Mouse (Mus musculus) limb, embryonic 10.5 days (tissue): ENCODE results near the gene Hoxc10. TPM values are rescaled to one million over a fixed set of nuclear protein-coding genes. Genes with fewer than 3 reads are reported as not detected.

ENCODE experiments used
- DNase-seq: peaks from one replicate; pipeline ENCODE4 v3.0.0-alpha.2; 2017; ENCODE audit warnings: low spot score
- H3K27ac ChIP-seq: fragments of 300-500 bp; sonication (generic); 2 replicates; pipeline ENCODE4 v1.5.1; 2016; ENCODE audit warnings: mild to moderate bottlenecking
- H3K27me3 ChIP-seq: fragments of 300-500 bp; sonication (generic); 2 replicates; pipeline ENCODE4 v1.6.1; 2016; ENCODE audit warnings: low read depth, mild to moderate bottlenecking; ENCODE audit not compliant: poor library complexity, severe bottlenecking
- H3K36me3 ChIP-seq: fragments of 300-500 bp; sonication (generic); 2 replicates; pipeline ENCODE4 v1.6.1; 2016; ENCODE audit warnings: mild to moderate bottlenecking, moderate library complexity
- H3K4me1 ChIP-seq: fragments of 300-500 bp; sonication (generic); 2 replicates; pipeline ENCODE4 v1.6.1; 2016
- H3K4me3 ChIP-seq: fragments of 300-500 bp; sonication (generic); 2 replicates; pipeline ENCODE4 v1.5.1; 2016; ENCODE audit warnings: mild to moderate bottlenecking, moderate library complexity
- H3K9me3 ChIP-seq: fragments of 300-500 bp; sonication (generic); replicated peaks from 2 replicates; pipeline ENCODE4 v1.6.1; 2016; ENCODE audit warnings: mild to moderate bottlenecking
- WGBS: fragments of 180-500 bp; shearing (Covaris S2); methylation state at CpG from one replicate; pipeline ENCODE4 v1.1.7; 2016; 5-methylcytosine and 5-hydroxymethylcytosine counted together
- polyA plus RNA-seq: library from polyadenylated mRNA; unstranded; fragments of >200 nt; fragmentation: Nextera tagmentation; extraction: Ambion mirVana; gene quantifications from 2 replicates; pipeline ENCODE4 v1.2.1, GENCODE M21; 2016

Hoxc10 gene
- 21.4 and 51.4 TPM in 2 replicates for polyA plus RNA-seq

- peak within 1 kb of the TSS; percentile 93 for H3K27ac ChIP-seq
- WGBS = 3% methylated on average over 27 of the region's 27 CpGs
- H3K27me3 ChIP-seq = peaks cover 100% of the 10 kb centered on the region
- peaks cover 38% of the 10 kb centered on the region for H3K4me1 ChIP-seq
- no peaks in the 10 kb centered on the region for H3K9me3 ChIP-seq
- no peaks in the 10 kb centered on the region for H3K36me3 ChIP-seq
- peak within 1 kb of the TSS; percentile 58 for H3K4me3 ChIP-seq
- DNase-seq = peak; percentile 66
These were observed at the start of gene Hoxc10 for GRCm38 (mm10) chr15:102966776-102967311. Hoxc10 (plus strand) TSS chr15:102966796.

GRCm38 (mm10) chr15:102917972-102918572 lies 48.5 kb upstream of the Hoxc10 start:
- H3K9me3 ChIP-seq = no peaks in the 10 kb centered on the region
- no peaks in the 10 kb centered on the region for H3K36me3 ChIP-seq
- H3K27me3 ChIP-seq = peaks cover 100% of the 10 kb centered on the region
- H3K27ac ChIP-seq = no peak overlapping the region
- H3K4me1 ChIP-seq = peaks cover 17% of the 10 kb centered on the region
- peak; percentile 47 for DNase-seq
- under 1% methylated on average over 20 of the region's 20 CpGs for WGBS
- H3K4me3 ChIP-seq = no peak overlapping the region

GRCm38 (mm10) chr15:102918611-102919265 lies 47.9 kb upstream of the Hoxc10 start:
- Histone ChIP-seq H3K36me3 (no peaks in the 10 kb centered on the region), H3K9me3 (no peaks in the 10 kb centered on the region), H3K4me1 (peaks cover 17% of the 10 kb centered on the region), H3K27ac (no peak overlapping the region), H3K4me3 (no peak overlapping the region), H3K27me3 (peaks cover 100% of the 10 kb centered on the region)
- DNase-seq = peak; percentile 55
- WGBS = 2% methylated on average over 7 of the region's 7 CpGs

- H3K4me1 ChIP-seq = peaks cover 17% of the 10 kb centered on the region
- no peak overlapping the region for H3K27ac ChIP-seq
- WGBS = 4% methylated on average over 12 of the region's 12 CpGs
- H3K36me3 ChIP-seq = no peaks in the 10 kb centered on the region
- no peaks in the 10 kb centered on the region for H3K9me3 ChIP-seq
- DNase-seq = peak; percentile 48
- H3K27me3 ChIP-seq = peaks cover 100% of the 10 kb centered on the region
- H3K4me3 ChIP-seq = no peak overlapping the region
These were observed 47.0 kb upstream of the Hoxc10 start for GRCm38 (mm10) chr15:102919336-102920180.

- peak; percentile 89 for DNase-seq
- Histone ChIP-seq H3K27ac (no peak overlapping the region), H3K4me1 (peaks cover 17% of the 10 kb centered on the region), H3K36me3 (no peaks in the 10 kb centered on the region), H3K9me3 (no peaks in the 10 kb centered on the region), H3K4me3 (peak overlapping the region; percentile 41), H3K27me3 (peaks cover 100% of the 10 kb centered on the region)
- WGBS = under 1% methylated on average over 17 of the region's 20 CpGs
These were observed 46.0 kb upstream of the Hoxc10 start for GRCm38 (mm10) chr15:102920619-102921018.

GRCm38 (mm10) chr15:102921053-102922011 lies 45.3 kb upstream of the Hoxc10 start, which contains the start of gene Hoxc13:
Hoxc13 (plus strand) TSS chr15:102921103.
- peaks cover 17% of the 10 kb centered on the region for H3K4me1 ChIP-seq
- H3K36me3 ChIP-seq = no peaks in the 10 kb centered on the region
- H3K27ac ChIP-seq = peak within 1 kb of the TSS; percentile 66
- H3K27me3 ChIP-seq = peaks cover 100% of the 10 kb centered on the region
- peak within 1 kb of the TSS; percentile 41 for H3K4me3 ChIP-seq
- peak; percentile 72 for DNase-seq
- H3K9me3 ChIP-seq = no peaks in the 10 kb centered on the region
- under 1% methylated on average over 87 of the region's 88 CpGs for WGBS

GRCm38 (mm10) chr15:102922012-102922362 lies 44.6 kb upstream of the Hoxc10 start:
- Histone ChIP-seq H3K36me3 (no peaks in the 10 kb centered on the region), H3K9me3 (no peaks in the 10 kb centered on the region), H3K4me3 (peak overlapping the region; percentile 41), H3K4me1 (peaks cover 17% of the 10 kb centered on the region), H3K27me3 (peaks cover 100% of the 10 kb centered on the region), H3K27ac (peak overlapping the region; percentile 66)
- WGBS = 0% methylated on average over 24 of the region's 24 CpGs
- peak; percentile 68 for DNase-seq

- peak; percentile 53 for DNase-seq
- Histone ChIP-seq H3K4me3 (no peak overlapping the region), H3K36me3 (no peaks in the 10 kb centered on the region), H3K27ac (no peak overlapping the region), H3K4me1 (peaks cover 17% of the 10 kb centered on the region), H3K9me3 (no peaks in the 10 kb centered on the region), H3K27me3 (peaks cover 100% of the 10 kb centered on the region)
- WGBS = 18% methylated on average over 6 of the region's 6 CpGs
These were observed 43.7 kb upstream of the Hoxc10 start for GRCm38 (mm10) chr15:102922636-102923500.

- Histone ChIP-seq H3K36me3 (no peaks in the 10 kb centered on the region), H3K4me3 (no peak overlapping the region), H3K4me1 (peaks cover 8% of the 10 kb centered on the region), H3K27me3 (peaks cover 100% of the 10 kb centered on the region), H3K27ac (no peak overlapping the region), H3K9me3 (no peaks in the 10 kb centered on the region)
- WGBS = under 1% methylated on average over 40 of the region's 40 CpGs
- peak; percentile 67 for DNase-seq
These were observed 39.5 kb upstream of the Hoxc10 start for GRCm38 (mm10) chr15:102927032-102927645.

GRCm38 (mm10) chr15:102931706-102932358 lies 34.8 kb upstream of the Hoxc10 start:
- Histone ChIP-seq H3K4me3 (0 out of 2 replicates have a peak overlapping the region, but pooled peaks have one; percentile 7), H3K9me3 (no peaks in the 10 kb centered on the region), H3K27me3 (peaks cover 100% of the 10 kb centered on the region), H3K36me3 (no peaks in the 10 kb centered on the region), H3K4me1 (peaks cover 18% of the 10 kb centered on the region), H3K27ac (no peak overlapping the region)
- DNase-seq = peak; percentile 61
- WGBS = under 1% methylated on average over 23 of the region's 23 CpGs
